Mouse (Mus musculus): ENCODE measurements around the gene Acsm2. TPM values are rescaled to one million over a fixed set of nuclear protein-coding genes. Genes with fewer than 3 reads are reported as not detected.
"Not testable (repeated sequence)": the region's sequence is repeated elsewhere in the genome, so short reads cannot be mapped to it uniquely, and the experiment has no call there.

Acsm2 gene
- polyA plus RNA-seq, 1 experiment from 2014 or later: not detected

DNA sequence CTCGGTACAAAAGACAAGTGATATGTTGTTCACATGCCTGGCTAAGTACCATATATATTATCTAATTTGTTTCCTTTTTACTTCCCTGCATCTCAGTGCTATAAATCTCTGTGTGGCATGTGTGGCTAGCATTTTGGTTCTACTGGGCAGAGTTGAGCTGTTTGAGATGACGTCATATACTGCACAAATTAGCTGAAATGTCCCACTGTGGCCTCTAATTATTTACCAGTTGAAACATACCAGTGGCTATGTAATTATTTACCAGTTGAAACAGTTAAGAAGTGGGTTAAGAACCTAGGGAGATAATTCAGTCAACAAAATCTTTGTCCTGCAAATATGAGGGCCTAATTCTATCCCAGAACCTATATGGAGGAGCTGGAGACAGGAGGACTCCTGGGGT is 26.6 kb upstream of the Acsm2 start:
- 59% methylated on average over 2 of the region's 2 CpGs for WGBS
- Histone ChIP-seq H3K4me1 (no peaks in the 10 kb centered on the region), H3K4me3 (replicated peaks) (no peak overlapping the region), H3K9me3 (no peaks in the 10 kb centered on the region), H3K4me2 (no peak overlapping the region), H3K27me3 (replicated peaks) (no peaks in the 10 kb centered on the region), H3K27ac (no peak overlapping the region), H3K9ac (no peak overlapping the region), H3K36me3 (no peaks in the 10 kb centered on the region)
- no peak for ATAC-seq (ENCODE audit: insufficient read depth, low FRiP score, low read depth)

DNA sequence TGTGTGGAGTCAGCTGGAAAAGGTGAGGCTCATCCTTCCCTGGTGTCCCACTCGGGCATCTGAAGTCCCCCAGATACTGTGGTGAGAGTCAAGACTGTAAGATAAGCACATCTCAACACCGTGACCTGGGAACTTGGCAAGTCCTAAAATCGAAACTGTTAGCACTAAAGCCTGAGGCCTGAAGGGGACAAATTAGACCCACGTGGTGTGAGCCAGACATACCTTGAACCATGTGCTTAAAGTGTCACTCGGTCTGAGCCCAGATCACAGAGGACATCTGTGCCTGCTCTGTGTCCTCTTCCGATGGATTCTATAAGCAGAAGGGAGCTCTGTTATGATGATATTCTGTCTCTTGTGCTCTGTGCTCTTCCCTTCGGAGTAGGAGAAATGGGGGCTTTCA is 25.5 kb upstream of the Acsm2 start:
- no peak overlapping the region for H3K9ac ChIP-seq
- H3K4me3 ChIP-seq (replicated peaks): no peak overlapping the region
- no peaks in the 10 kb centered on the region for H3K27me3 ChIP-seq (replicated peaks)
- no peaks in the 10 kb centered on the region for H3K36me3 ChIP-seq
- WGBS: 71% methylated on average over 7 of the region's 7 CpGs
- H3K4me1 ChIP-seq: no peaks in the 10 kb centered on the region
- ATAC-seq (ENCODE audit: insufficient read depth, low FRiP score, low read depth): no peak
- H3K27ac ChIP-seq: no peak overlapping the region
- no peak overlapping the region for H3K4me2 ChIP-seq
- no peaks in the 10 kb centered on the region for H3K9me3 ChIP-seq

DNA sequence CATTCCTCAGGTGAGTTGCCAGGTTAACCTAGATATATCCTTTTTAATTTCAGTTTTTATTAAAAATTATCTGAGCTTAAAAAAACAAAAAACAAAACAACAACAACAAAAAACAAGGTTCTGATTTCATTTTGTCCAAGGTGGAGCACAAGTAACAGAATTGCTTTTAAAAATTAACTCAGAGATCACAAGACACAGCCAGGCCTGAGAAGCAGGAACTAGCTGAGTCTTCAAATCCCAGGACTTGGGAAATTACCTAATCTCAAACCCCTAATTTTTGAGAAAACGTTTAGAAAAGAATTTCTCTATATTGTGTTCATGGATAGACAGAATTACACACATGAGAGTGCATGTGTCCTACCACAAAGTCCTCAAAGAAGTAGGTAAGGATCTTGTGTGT is 21.2 kb upstream of the Acsm2 start:
- no peak overlapping the region for H3K4me2 ChIP-seq
- H3K36me3 ChIP-seq: no peaks in the 10 kb centered on the region
- WGBS: 49% methylated on average over 1 of the region's 1 CpGs
- H3K9me3 ChIP-seq: no peaks in the 10 kb centered on the region
- H3K27ac ChIP-seq: no peak overlapping the region
- ATAC-seq (ENCODE audit: insufficient read depth, low FRiP score, low read depth): no peak
- H3K27me3 ChIP-seq (replicated peaks): no peaks in the 10 kb centered on the region
- H3K9ac ChIP-seq: no peak overlapping the region
- H3K4me3 ChIP-seq (replicated peaks): no peak overlapping the region
- H3K4me1 ChIP-seq: no peaks in the 10 kb centered on the region

DNA sequence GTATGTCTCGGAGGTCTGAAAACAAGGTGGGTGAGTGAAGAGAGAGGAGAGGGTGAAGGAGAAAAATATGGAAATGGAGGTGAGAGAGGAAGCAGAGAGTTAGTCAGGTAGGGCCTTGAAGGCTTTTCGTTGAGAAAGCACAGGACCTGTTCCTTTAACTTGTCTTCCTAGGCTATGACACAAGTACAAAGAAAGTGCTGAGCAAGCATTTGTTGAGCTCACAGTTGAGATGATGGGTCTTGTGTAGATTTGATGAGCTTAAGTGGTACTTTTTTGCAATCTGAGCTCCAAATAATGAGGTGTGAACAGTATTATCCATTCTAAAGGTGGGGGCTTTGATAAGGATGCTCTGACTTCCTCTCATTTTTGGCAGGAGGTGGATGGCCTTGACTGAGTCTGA is 19.8 kb upstream of the Acsm2 start:
- Histone ChIP-seq H3K36me3 (no peaks in the 10 kb centered on the region), H3K4me2 (no peak overlapping the region), H3K4me3 (replicated peaks) (no peak overlapping the region), H3K27me3 (replicated peaks) (no peaks in the 10 kb centered on the region), H3K9ac (no peak overlapping the region), H3K27ac (no peak overlapping the region), H3K9me3 (no peaks in the 10 kb centered on the region), H3K4me1 (no peaks in the 10 kb centered on the region)
- no peak for ATAC-seq (ENCODE audit: insufficient read depth, low FRiP score, low read depth)
- 85% methylated on average over 2 of the region's 2 CpGs for WGBS

DNA sequence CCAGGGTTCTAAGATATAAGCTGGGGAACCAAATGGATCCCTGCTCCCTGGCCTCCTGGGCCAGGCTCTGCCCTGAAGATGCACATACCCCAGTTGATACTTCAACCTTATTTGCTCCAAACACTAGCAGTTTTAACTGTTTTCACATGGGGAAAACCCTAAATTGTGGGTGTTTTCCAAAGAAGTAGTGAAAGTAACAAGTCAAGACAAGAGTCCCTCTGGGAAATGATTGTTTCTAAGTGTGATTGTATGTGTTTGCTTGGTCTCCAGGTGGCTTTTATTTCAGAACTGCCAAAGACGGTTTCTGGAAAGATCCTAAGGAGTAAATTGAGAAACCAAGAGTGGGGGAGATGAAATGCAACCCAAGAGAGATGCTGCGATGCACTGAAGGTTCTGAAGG is 11.7 kb upstream of the Acsm2 start:
- WGBS: 74% methylated on average over 2 of the region's 2 CpGs

DNA sequence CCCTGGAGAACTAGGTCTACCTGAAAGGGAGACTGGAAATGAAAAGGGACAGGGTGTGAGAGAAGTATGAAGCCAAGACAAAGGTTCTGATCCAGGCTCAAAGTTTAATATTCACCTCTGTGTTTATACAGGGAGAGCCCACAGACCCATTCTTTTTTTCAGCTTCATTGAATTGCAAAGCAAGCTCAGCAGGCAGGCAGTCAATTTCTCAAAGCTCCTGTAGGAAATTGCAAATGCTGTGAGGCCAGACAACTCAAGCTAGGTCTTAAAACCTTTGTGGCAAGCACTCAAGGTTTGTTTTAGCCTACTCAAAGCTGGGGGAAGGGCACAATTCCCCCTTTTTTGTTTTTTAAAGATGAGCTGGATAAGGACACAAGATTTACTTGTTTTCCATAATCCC is 8.6 kb upstream of the Acsm2 start:
- H3K9me3 ChIP-seq: no peaks in the 10 kb centered on the region
- H3K4me2 ChIP-seq: no peak overlapping the region
- H3K4me1 ChIP-seq: no peaks in the 10 kb centered on the region
- ATAC-seq (ENCODE audit: insufficient read depth, low FRiP score, low read depth): no peak
- H3K27me3 ChIP-seq (replicated peaks): no peaks in the 10 kb centered on the region
- H3K9ac ChIP-seq: no peak overlapping the region
- no peak overlapping the region for H3K4me3 ChIP-seq (replicated peaks)
- no peak overlapping the region for H3K27ac ChIP-seq
- no peaks in the 10 kb centered on the region for H3K36me3 ChIP-seq

More for the DNA sequence above, 11.7 kb upstream of the Acsm2 start:
- no peaks in the 10 kb centered on the region for H3K9me3 ChIP-seq
- no peak overlapping the region for H3K4me2 ChIP-seq
- no peak overlapping the region for H3K4me3 ChIP-seq (replicated peaks)
- no peak overlapping the region for H3K27ac ChIP-seq
- H3K27me3 ChIP-seq (replicated peaks): no peaks in the 10 kb centered on the region
- H3K36me3 ChIP-seq: no peaks in the 10 kb centered on the region
- no peak for ATAC-seq (ENCODE audit: insufficient read depth, low FRiP score, low read depth)
- H3K9ac ChIP-seq: no peak overlapping the region
- no peaks in the 10 kb centered on the region for H3K4me1 ChIP-seq

DNA sequence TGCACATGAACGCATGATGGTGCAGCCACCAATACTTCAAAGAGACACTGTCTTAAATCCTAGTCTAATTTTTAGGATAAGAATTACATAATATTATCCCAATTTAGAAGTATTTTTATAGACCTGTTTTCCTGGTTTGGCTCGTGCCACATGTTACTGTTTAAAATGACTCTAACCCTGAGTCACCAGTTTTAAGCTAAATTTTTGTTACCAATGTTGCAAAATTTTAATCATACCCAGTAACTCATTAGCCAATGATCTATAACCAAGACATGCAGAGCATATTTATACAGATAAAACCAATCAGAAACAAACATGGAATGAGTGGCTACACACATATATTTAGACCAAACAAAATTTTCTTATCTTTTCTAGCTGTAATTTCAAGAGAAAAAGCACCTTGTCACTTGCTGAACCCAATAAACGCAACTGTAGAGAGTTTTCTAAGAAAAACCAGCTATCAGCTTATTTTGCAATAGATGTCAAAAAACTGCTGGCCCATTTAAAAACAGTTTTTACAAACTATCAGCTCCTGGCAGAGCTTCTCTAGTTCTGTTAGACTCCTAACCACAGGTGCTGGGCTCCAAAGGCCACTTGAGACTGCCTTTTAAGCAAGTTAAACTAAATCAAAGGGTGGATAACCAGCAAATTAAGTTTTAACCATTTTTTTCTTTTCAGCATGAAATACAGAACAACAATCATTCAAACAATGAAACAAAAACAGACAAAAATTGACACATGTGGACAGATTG is 3.5 kb upstream of the Acsm2 start:
- Histone ChIP-seq H3K4me3 (replicated peaks) (no peak overlapping the region), H3K27me3 (replicated peaks) (no peaks in the 10 kb centered on the region), H3K4me1 (no peaks in the 10 kb centered on the region), H3K9ac (no peak overlapping the region), H3K4me2 (no peak overlapping the region), H3K27ac (no peak overlapping the region), H3K36me3 (no peaks in the 10 kb centered on the region), H3K9me3 (no peaks in the 10 kb centered on the region)
- ATAC-seq (ENCODE audit: insufficient read depth, low FRiP score, low read depth): no peak
- WGBS: 76% methylated on average over 3 of the region's 3 CpGs

DNA sequence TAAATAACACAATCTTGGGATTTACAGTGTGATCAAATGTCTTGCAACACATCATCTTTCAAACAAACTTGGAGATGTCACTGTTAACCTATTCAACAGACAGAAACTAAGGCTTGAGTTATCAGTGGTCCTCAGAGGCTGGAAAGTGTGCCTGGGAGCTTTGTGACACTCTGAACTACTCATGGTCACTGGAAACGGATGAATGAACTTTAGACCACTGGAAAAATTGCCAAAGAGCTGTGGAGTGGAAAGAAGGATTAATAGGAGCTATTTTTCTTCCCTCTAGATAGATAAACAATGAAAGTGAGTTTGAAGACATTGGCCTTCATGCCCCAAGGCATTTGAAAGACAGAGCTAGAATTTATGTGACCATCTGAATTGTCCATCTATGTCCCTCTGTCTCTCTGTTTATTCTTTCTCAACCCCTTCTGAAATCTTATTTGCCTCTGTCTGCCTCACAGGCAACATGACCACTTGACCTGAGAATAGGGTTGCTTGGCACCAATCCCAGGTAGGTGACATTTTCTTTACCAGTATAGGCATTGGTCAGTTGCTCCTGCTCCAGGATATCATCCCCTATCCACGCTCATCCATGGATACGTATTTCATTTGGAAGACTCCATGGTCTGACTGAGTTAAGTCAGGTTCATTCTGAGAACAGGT is 5.8 kb downstream of the Acsm2 start:
- WGBS: 75% methylated on average over 3 of the region's 3 CpGs
- no peak overlapping the region for H3K4me3 ChIP-seq (replicated peaks)
- no peaks in the 10 kb centered on the region for H3K36me3 ChIP-seq
- H3K9ac ChIP-seq: no peak overlapping the region
- H3K27ac ChIP-seq: no peak overlapping the region
- H3K4me1 ChIP-seq: no peaks in the 10 kb centered on the region
- H3K9me3 ChIP-seq: no peaks in the 10 kb centered on the region
- no peak overlapping the region for H3K4me2 ChIP-seq
- no peak for ATAC-seq (ENCODE audit: insufficient read depth, low FRiP score, low read depth)
- H3K27me3 ChIP-seq (replicated peaks): no peaks in the 10 kb centered on the region

DNA sequence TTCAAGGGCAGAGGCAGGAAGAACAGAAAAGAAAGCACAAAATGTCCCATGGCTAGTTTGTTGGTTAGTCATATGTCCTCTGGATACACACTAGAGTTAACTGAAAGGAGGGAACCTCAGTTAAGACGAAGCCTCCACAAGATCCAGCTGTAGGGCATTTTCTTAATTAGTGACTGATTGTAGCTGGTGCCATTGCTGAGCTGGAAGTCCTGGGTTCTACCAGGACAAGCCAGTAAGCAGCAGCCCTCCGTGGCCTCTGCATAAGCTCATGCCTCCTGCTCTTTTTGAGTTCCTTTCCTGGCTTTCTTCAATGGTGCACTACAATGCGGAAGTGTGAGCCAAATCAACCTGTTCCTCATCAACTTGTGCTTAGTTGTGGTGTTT is 6.3 kb downstream of the Acsm2 start:
- Histone ChIP-seq H3K9ac (no peak overlapping the region), H3K9me3 (no peaks in the 10 kb centered on the region), H3K4me2 (no peak overlapping the region), H3K27ac (no peak overlapping the region), H3K27me3 (replicated peaks) (no peaks in the 10 kb centered on the region), H3K4me3 (replicated peaks) (no peak overlapping the region), H3K4me1 (no peaks in the 10 kb centered on the region), H3K36me3 (no peaks in the 10 kb centered on the region)
- 72% methylated on average over 3 of the region's 3 CpGs for WGBS
- no peak for ATAC-seq (ENCODE audit: insufficient read depth, low FRiP score, low read depth)

DNA sequence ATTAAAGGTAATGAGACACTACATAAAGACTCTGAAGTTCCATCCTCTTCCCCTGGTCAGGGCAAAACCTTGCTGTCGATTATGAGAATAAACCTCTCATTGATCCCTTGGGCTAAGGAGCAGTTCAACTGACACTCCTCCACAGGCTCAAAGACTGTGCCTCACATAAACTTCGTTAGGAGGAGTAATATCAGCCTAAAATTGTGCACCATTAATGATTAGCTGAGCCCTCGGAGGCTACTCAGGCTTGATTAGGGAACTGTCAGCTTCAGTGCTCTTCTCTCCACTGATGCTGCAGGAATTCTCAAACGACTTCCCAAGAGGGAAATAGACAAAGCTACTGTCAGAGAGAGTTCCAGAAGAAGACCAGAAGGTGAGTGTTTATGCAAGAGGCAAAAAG is 7.3 kb downstream of the Acsm2 start:
- H3K4me1 ChIP-seq: no peaks in the 10 kb centered on the region
- no peak overlapping the region for H3K9ac ChIP-seq
- H3K27me3 ChIP-seq (replicated peaks): no peaks in the 10 kb centered on the region
- H3K4me2 ChIP-seq: no peak overlapping the region
- no peak overlapping the region for H3K4me3 ChIP-seq (replicated peaks)
- H3K36me3 ChIP-seq: no peaks in the 10 kb centered on the region
- WGBS: 54% methylated on average over 4 of the region's 4 CpGs
- no peaks in the 10 kb centered on the region for H3K9me3 ChIP-seq
- ATAC-seq (ENCODE audit: insufficient read depth, low FRiP score, low read depth): no peak
- H3K27ac ChIP-seq: no peak overlapping the region

DNA sequence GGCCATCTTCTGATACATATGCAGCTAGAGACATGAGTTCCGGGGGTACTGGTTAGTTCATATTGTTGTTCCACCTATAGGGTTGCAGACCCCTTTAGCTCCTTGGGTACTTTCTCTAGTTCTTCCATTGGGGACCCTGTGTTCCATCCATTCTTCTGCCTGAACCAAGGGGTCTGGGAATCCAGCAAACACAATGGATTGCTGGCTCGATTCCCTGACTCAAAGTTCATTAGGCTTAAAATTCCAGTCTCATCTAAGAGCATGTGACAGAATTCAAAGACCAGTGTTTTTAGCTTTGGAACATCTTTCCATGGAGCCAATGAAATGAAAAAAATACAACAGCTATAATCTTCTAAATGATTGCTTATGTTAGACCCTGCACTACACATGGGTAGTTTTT is 8.3 kb downstream of the Acsm2 start:
- WGBS: 79% methylated on average over 2 of the region's 2 CpGs
- H3K4me3 ChIP-seq (replicated peaks); H3K27me3 ChIP-seq (replicated peaks); ATAC-seq (ENCODE audit: insufficient read depth, low FRiP score, low read depth); H3K27ac ChIP-seq; H3K9ac ChIP-seq; H3K4me2 ChIP-seq; H3K36me3 ChIP-seq; H3K4me1 ChIP-seq; H3K9me3 ChIP-seq: not testable (repeated sequence)

DNA sequence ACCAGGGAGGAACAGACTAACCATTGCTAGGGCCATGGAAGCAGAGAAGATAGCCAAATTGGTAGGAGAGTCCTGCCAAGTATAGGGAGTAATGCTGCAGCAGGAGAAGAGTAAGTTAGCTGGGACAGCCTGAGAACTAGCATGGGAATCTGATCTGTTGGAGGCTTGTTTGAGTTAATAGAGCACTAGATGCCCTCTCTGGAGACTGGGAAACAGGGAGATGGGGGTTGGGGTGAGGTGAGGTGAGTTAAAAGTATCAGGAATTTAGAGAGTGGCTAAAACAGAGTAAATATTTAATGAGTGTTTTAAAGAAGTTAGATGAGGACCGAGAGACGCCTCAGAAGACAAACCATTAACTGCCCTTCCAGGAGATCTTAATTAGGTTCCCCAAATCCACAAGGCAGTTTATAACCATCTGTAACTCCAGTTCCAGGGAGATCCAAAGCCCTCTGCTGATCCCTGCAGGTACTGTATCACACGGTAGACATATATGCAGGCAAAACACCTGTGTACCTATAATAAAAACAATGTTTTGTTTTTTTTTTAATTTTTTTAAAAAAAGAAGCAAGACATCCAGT is 40.5 kb downstream of the Acsm2 start:
- no peak overlapping the region for H3K9ac ChIP-seq
- no peak for ATAC-seq (ENCODE audit: insufficient read depth, low FRiP score, low read depth)
- no peak overlapping the region for H3K27ac ChIP-seq
- no peaks in the 10 kb centered on the region for H3K4me1 ChIP-seq
- 49% methylated on average over 3 of the region's 3 CpGs for WGBS
- no peaks in the 10 kb centered on the region for H3K27me3 ChIP-seq (replicated peaks)
- H3K9me3 ChIP-seq: no peaks in the 10 kb centered on the region
- no peak overlapping the region for H3K4me3 ChIP-seq (replicated peaks)
- no peak overlapping the region for H3K4me2 ChIP-seq
- H3K36me3 ChIP-seq: no peaks in the 10 kb centered on the region
